Mouse (Mus musculus) heart, adult 2 months (tissue): ENCODE measurements at regions not wholly inside any gene's neighbourhood (a gene's known extent, or its start where the extent isn't known, plus 50 kb on each side); places are given as distances from the start of the nearest gene placed in this dataset.

Source experiments
- DNase-seq, 2 experiments: peaks; one replicate each; pipeline ENCODE4 v3.0.0; 2021
- H3K27ac ChIP-seq: fragments of 200-600 bp; 2 replicates; pipeline ENCODE4 v1.8.1; 2022
- H3K27me3 ChIP-seq: fragments of 200-500 bp; 2 replicates; pipeline ENCODE4 v1.6.1; 2012; ENCODE audit warnings: mild to moderate bottlenecking, low read length, inconsistent platforms, mixed read lengths; ENCODE audit not compliant: control insufficient read depth, insufficient read depth
- H3K36me3 ChIP-seq: fragments of 200-500 bp; 2 replicates; pipeline ENCODE4 v1.6.1; 2012; ENCODE audit warnings: low read length, inconsistent platforms; ENCODE audit not compliant: control insufficient read depth, insufficient read depth
- H3K4me1 ChIP-seq: fragments of 200-500 bp; 2 replicates; pipeline ENCODE4 v1.6.1; 2011; ENCODE audit warnings: low read length; ENCODE audit not compliant: control insufficient read depth, insufficient read depth
- H3K4me3 ChIP-seq: fragments of 200-600 bp; 2 replicates; pipeline ENCODE4 v1.8.1; 2022
- H3K79me2 ChIP-seq: fragments of 200-500 bp; replicated peaks from 2 replicates; pipeline ENCODE4 v1.6.1; 2012; ENCODE audit warnings: mild to moderate bottlenecking, inconsistent platforms, low read length, moderate library complexity, mixed read lengths; ENCODE audit not compliant: control insufficient read depth, insufficient read depth
- H3K9ac ChIP-seq: fragments of 200-500 bp; 2 replicates; pipeline ENCODE4 v1.6.1; 2012; ENCODE audit warnings: low read depth, mild to moderate bottlenecking, control low read depth, inconsistent platforms, low read length, mixed read lengths
- CTCF ChIP-seq: fragments of 200-600 bp; IDR thresholded peaks from 2 replicates; pipeline ENCODE4 v1.8.1; 2022; ENCODE audit warnings: antibody characterized with exemption, mild to moderate bottlenecking, moderate library complexity
- EP300 ChIP-seq: fragments of 200-500 bp; IDR thresholded peaks from 2 replicates; pipeline ENCODE4 v1.6.1; 2011; ENCODE audit warnings: low read depth, low read length, control low read depth; ENCODE audit not compliant: insufficient read depth
- POLR2A ChIP-seq: fragments of 200-500 bp; IDR thresholded peaks from 2 replicates; pipeline ENCODE4 v1.6.1; 2011; ENCODE audit warnings: mild to moderate bottlenecking, low read depth, low read length, control low read depth; ENCODE audit not compliant: insufficient read depth
- WGBS: fragments of 180-500 bp; shearing (Covaris S2); methylation state at CpG from one replicate; pipeline ENCODE4 v1.1.7; 2018; 5-methylcytosine and 5-hydroxymethylcytosine counted together
- intact Hi-C: fragments of 180-260 bp; cut with DNase I; formaldehyde crosslinking; loops from one replicate; pipeline ENCODE4 v1.15.1; 2025

DNA sequence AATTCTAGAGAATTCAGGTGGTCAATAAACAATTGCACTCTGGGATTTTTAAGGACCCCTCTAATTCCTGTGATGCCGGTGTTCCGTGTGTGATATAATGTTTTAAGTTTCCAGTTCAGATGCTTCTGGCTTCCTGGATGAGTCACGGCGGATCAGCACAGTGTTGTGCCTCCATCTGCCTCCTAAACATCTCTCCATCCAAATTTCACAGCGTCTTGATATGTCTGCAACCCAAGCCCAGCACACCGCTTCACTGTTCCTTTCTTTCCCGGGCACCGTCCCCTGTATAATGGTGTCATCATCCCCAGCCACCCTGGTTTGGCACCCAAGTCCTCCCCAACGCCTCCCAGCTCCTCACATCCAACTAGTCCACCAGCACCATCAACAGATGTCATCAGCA lies 114.0 kb upstream of the 1700016C15Rik start:
- H3K27ac ChIP-seq, result no peak overlapping the region
- TF ChIP-seq POLR2A (no peak), CTCF (no peak), EP300 (no peak)
- DNase-seq, result no peak
- no peak overlapping the region for H3K4me3 ChIP-seq
- no peaks in the 10 kb centered on the region for H3K79me2 ChIP-seq
- H3K27me3 ChIP-seq, result no peaks in the 10 kb centered on the region
- intact Hi-C loops, result no loop called here
- 86% methylated on average over 9 of the region's 9 CpGs for WGBS
- H3K9ac ChIP-seq, result no peak overlapping the region
- H3K36me3 ChIP-seq, result no peaks in the 10 kb centered on the region
- H3K4me1 ChIP-seq, result peaks cover 1% of the 10 kb centered on the region; the same call in 1 of the 2 replicates

GRCm38 (mm10) chr1:177616335-177617239 lies 113.0 kb upstream of the 1700016C15Rik start:
- WGBS, result 69% methylated on average over 24 of the region's 24 CpGs
- Histone ChIP-seq H3K27ac (no peak overlapping the region), H3K79me2 (no peaks in the 10 kb centered on the region), H3K4me3 (no peak overlapping the region), H3K36me3 (no peaks in the 10 kb centered on the region), H3K27me3 (no peaks in the 10 kb centered on the region), H3K9ac (no peak overlapping the region), H3K4me1 (peaks cover 1% of the 10 kb centered on the region; the same call in 1 of the 2 replicates)
- intact Hi-C loops, result no loop called here
- no peak for DNase-seq
- TF ChIP-seq EP300, result no peak
- TF ChIP-seq CTCF, result no peak
- TF ChIP-seq POLR2A, result no peak

- no peaks in the 10 kb centered on the region for H3K79me2 ChIP-seq
- no peak overlapping the region for H3K9ac ChIP-seq
- WGBS, result 83% methylated on average over 15 of the region's 15 CpGs
- peaks cover 8% of the 10 kb centered on the region for H3K4me1 ChIP-seq
- H3K27ac ChIP-seq, result no peak overlapping the region
- no peaks in the 10 kb centered on the region; the same call in 1 of the 2 replicates for H3K36me3 ChIP-seq
- no peak for DNase-seq
- H3K4me3 ChIP-seq, result no peak overlapping the region
- TF ChIP-seq EP300 (no peak), CTCF (peak; percentile 24), POLR2A (no peak)
- intact Hi-C loops, result no loop called here
- H3K27me3 ChIP-seq, result no peaks in the 10 kb centered on the region
These were observed 109.0 kb upstream of the 1700016C15Rik start for GRCm38 (mm10) chr1:177620501-177621099.

DNA sequence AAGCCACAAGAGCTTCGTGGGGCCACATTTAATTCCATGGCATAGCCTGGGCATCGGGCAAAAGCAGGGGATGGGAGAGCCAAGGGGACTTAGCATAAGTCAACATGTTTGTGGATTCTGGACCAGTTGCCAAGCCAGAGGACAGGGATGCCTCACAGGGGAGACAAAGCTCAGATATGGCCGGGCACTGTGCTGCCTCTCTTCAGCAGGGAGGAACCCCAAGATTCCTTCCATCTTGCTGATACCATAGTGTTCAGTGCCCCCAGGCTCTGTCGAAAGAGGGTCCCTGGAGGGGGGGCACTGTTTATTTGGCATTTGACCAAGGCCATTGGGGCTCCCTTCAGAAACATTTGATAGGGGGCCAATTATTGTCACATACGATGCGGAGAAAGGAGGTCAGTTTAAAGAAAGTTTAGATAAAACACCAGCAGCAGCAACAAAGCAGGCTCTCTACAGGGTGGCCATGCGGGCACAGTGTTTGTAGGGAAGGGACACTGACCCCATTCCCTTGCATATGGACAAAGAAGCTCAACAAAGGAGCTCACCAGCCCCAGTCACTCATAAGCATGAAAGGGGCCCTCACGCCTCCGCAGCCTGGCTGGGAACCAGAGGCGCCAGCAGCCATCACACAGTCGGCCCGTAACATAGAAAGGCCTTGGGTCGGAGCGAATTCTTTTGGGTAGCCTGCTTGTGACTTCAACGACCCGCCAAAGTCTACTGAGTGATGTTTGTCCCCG lies 107.6 kb upstream of the 1700016C15Rik start:
- no peak for DNase-seq
- no peak overlapping the region for H3K27ac ChIP-seq
- H3K27me3 ChIP-seq, result no peaks in the 10 kb centered on the region
- 92% methylated on average over 17 of the region's 17 CpGs for whole genome bisulfite sequencing
- peaks cover 8% of the 10 kb centered on the region for H3K4me1 ChIP-seq
- H3K9ac ChIP-seq, result no peak overlapping the region
- H3K36me3 ChIP-seq, result no peaks in the 10 kb centered on the region; the same call in 1 of the 2 replicates
- H3K79me2 ChIP-seq, result no peaks in the 10 kb centered on the region
- TF ChIP-seq POLR2A (no peak), EP300 (no peak), CTCF (no peak)
- no peak overlapping the region for H3K4me3 ChIP-seq
- intact Hi-C loops, result no loop called here

GRCm38 (mm10) chr1:177623304-177623726 lies 106.3 kb upstream of the 1700016C15Rik start:
- Histone ChIP-seq H3K79me2 (no peaks in the 10 kb centered on the region), H3K27me3 (no peaks in the 10 kb centered on the region), H3K36me3 (no peaks in the 10 kb centered on the region; the same call in 1 of the 2 replicates), H3K27ac (peak overlapping the region; percentile 75), H3K9ac (no peak overlapping the region), H3K4me3 (no peak overlapping the region), H3K4me1 (peaks cover 8% of the 10 kb centered on the region)
- peak; percentile 58 to 75 for DNase-seq
- intact Hi-C loops, result no loop called here
- no peak for TF ChIP-seq POLR2A
- TF ChIP-seq EP300, result peak; percentile 64; the same call in 1 of the 2 replicates
- TF ChIP-seq CTCF, result no peak
- WGBS, result 7% methylated on average over 6 of the region's 6 CpGs

DNA sequence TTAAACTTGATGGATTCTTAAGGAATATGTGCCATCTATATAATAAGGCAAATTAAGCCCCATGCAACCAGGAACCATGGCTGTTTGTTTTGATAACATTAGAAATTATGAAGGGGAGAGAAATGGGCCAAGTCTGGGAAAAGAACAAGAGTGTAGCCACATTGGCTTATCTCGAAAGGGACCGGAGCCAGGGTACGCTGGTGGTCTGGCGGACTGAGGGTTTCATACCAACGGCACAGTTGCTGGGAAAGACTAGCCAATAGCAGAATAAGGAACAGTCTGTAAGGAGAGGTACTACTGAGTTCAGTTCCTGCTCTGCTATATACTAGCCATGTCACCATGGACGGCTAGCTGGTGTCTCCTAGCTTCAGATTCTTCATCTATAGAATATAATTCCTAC lies 105.9 kb upstream of the 1700016C15Rik start:
- Histone ChIP-seq H3K4me1 (peaks cover 8% of the 10 kb centered on the region), H3K36me3 (no peaks in the 10 kb centered on the region; the same call in 1 of the 2 replicates), H3K27ac (peak overlapping the region; percentile 41), H3K27me3 (no peaks in the 10 kb centered on the region), H3K4me3 (no peak overlapping the region), H3K79me2 (no peaks in the 10 kb centered on the region), H3K9ac (no peak overlapping the region)
- TF ChIP-seq POLR2A (no peak), EP300 (no peak), CTCF (no peak)
- intact Hi-C loops, result no loop called here
- WGBS, result 53% methylated on average over 6 of the region's 6 CpGs
- DNase-seq, result no peak
